ENCODE assay signal across 9 mouse cellular contexts in the genomic region with DNA sequence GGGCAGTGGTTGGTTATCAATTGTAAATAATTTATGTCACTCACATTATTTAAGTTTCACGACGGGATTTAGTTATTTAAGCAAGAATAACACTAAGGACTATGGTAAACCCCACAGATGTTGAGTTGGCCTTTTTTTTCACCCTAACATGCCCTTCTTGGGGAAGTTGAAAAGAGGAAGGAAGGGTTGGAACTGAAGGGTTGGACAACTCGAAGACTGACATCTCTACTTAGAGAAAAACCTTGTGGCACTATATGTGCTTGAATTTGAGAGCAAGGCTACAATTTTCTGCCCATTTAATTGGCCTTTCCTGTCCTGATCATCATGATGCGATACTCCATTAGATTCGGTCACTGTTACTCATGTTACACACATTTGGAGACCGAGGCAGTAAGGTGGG. TPM values are rescaled to one million over a fixed set of nuclear protein-coding genes. Genes with fewer than 3 reads are reported as not detected.
A peak's percentile ranks its signal among the peaks of the same experiment; 100 is the strongest.
DNase-seq lines count a peak whose midpoint lies in the region; ATAC-seq and TF ChIP-seq lines count a peak whose summit lies in the region.
"Had no signal": no experiment of that assay in that cellular context is flagged by ENCODE, and none has a peak within 500 bp of the region (broad histone marks: within the 10 kb centered on the region; RNA-seq: fewer than 3 reads in every experiment).

No protein-coding gene starts in this region.

- peak overlapping the region; percentile 66; the same call in 1 of the 2 replicates for H3K4me3 ChIP-seq in lung, embryonic 15.5 days
- H3K4me3 ChIP-seq in forebrain, embryonic 15.5 days, result peak overlapping the region; percentile 65
- no peak overlapping the region for H3K4me3 ChIP-seq in liver, embryonic 11.5 days (ENCODE audit: low read depth, low read length)
- H3K4me3 ChIP-seq in olfactory bulb, adult 2 months (ENCODE audit: insufficient read depth, low read depth, low read length), result no peak overlapping the region

- DNase-seq in lung, postnatal 14 days, result no peak
- no peak for DNase-seq in liver, embryonic 11.5 days (ENCODE audit: low spot score)
- no peak for DNase-seq in thymus, postnatal 14 days
- DNase-seq in gastrocnemius, postnatal 4 days (ENCODE audit: low spot score in 2 of 2), result no peak
- no peak for DNase-seq in retina, postnatal 1 day

- no peaks in the 10 kb centered on the region for H3K27me3 ChIP-seq in lung, embryonic 15.5 days
- H3K27me3 ChIP-seq in forebrain, embryonic 15.5 days, result no peaks in the 10 kb centered on the region
- H3K27me3 ChIP-seq in liver, embryonic 11.5 days (replicated peaks; ENCODE audit: control insufficient read depth, insufficient read depth, low read length), result peaks cover 3% of the 10 kb centered on the region; the same call in 1 of the 2 replicates
- H3K27me3 ChIP-seq: Patski had no signal

- no peak for TF ChIP-seq CTCF in olfactory bulb, adult 2 months (IDR thresholded peaks at IDR 0.05; ENCODE audit: insufficient read depth, low read depth, low read length)

- H3K36me3 ChIP-seq in lung, embryonic 15.5 days, result no peaks in the 10 kb centered on the region
- H3K36me3 ChIP-seq in forebrain, embryonic 15.5 days, result no peaks in the 10 kb centered on the region
- H3K36me3 ChIP-seq in liver, embryonic 11.5 days (ENCODE audit: control insufficient read depth, insufficient read depth, low read length), result no peaks in the 10 kb centered on the region

- H3K4me1 ChIP-seq in lung, embryonic 15.5 days, result peaks cover 9% of the 10 kb centered on the region
- peaks cover 18% of the 10 kb centered on the region for H3K4me1 ChIP-seq in forebrain, embryonic 15.5 days
- no peaks in the 10 kb centered on the region for H3K4me1 ChIP-seq in liver, embryonic 11.5 days (replicated peaks; ENCODE audit: control insufficient read depth, insufficient read depth, low read length)
- peaks cover 11% of the 10 kb centered on the region for H3K4me1 ChIP-seq in olfactory bulb, adult 2 months (ENCODE audit: control insufficient read depth, insufficient read depth, low read length)

- no peak for ATAC-seq in lung, embryonic 15.5 days (ENCODE audit: borderline replicate concordance, extremely low read depth, low FRiP score, low TSS enrichment)
- no peak for ATAC-seq in forebrain, embryonic 15.5 days (replicated peaks)
- no peak for ATAC-seq in liver, embryonic 11.5 days (replicated peaks; ENCODE audit: low FRiP score)

- H3K9ac ChIP-seq in lung, embryonic 15.5 days, result no peak overlapping the region
- H3K9ac ChIP-seq in forebrain, embryonic 15.5 days (replicated peaks), result peak overlapping the region; percentile 73; the same call in 1 of the 2 replicates
- no peak overlapping the region for H3K9ac ChIP-seq in liver, embryonic 11.5 days (ENCODE audit: low read depth, low read length)

- H3K27ac ChIP-seq in lung, embryonic 15.5 days, result 0 out of 2 replicates have a peak overlapping the region, but pooled peaks have one; percentile 63
- H3K27ac ChIP-seq in forebrain, embryonic 15.5 days (replicated peaks), result no peak overlapping the region; the same call in 1 of the 2 replicates
- no peak overlapping the region for H3K27ac ChIP-seq in liver, embryonic 11.5 days (ENCODE audit: low read depth, low read length)
- H3K27ac ChIP-seq in olfactory bulb, adult 2 months (ENCODE audit: insufficient read depth, low read depth, low read length), result peak overlapping the region; percentile 80

- peak overlapping the region; percentile 80 for H3K4me2 ChIP-seq in lung, embryonic 15.5 days
- H3K4me2 ChIP-seq in forebrain, embryonic 15.5 days (replicated peaks), result peak overlapping the region; percentile 72
- H3K4me2 ChIP-seq in liver, embryonic 11.5 days, result peak overlapping the region; percentile 76; the same call in 1 of the 2 replicates

- no peaks in the 10 kb centered on the region for H3K9me3 ChIP-seq in lung, embryonic 15.5 days
- no peaks in the 10 kb centered on the region for H3K9me3 ChIP-seq in forebrain, embryonic 15.5 days
- H3K9me3 ChIP-seq in liver, embryonic 11.5 days (ENCODE audit: control insufficient read depth, low read length), result no peaks in the 10 kb centered on the region

- TF ChIP-seq POLR2A in olfactory bulb, adult 2 months (IDR thresholded peaks at IDR 0.05; ENCODE audit: insufficient read depth, low read depth, low read length), result no peak

- 66% methylated on average over 6 of the region's 6 CpGs for WGBS in lung, embryonic 15.5 days
- 87% methylated on average over 6 of the region's 6 CpGs for WGBS in forebrain, embryonic 15.5 days
- WGBS in liver, embryonic 11.5 days, result 62% methylated on average over 6 of the region's 6 CpGs
- WGBS in olfactory bulb, adult 2 months, result 76% methylated on average over 6 of the region's 6 CpGs

RNA-seq across cellular contexts. Expression of a gene that starts 0.7 kb away (rescaled TPM):
- polyA plus RNA-seq in lung, embryonic 15.5 days (2015; fragmentation: Nextera tagmentation; extraction: Ambion mirVana), result 5.9 and 7.3 TPM in 2 replicates
- polyA plus RNA-seq in forebrain, embryonic 15.5 days (2015; fragmentation: Nextera tagmentation; extraction: Ambion mirVana), result 6.7 and 7.5 TPM in 2 replicates
- polyA plus RNA-seq in liver, embryonic 11.5 days (2014; fragmentation: Nextera tagmentation; extraction: Ambion mirVana), result 7.5 and 7.9 TPM in 2 replicates
- polyA plus RNA-seq in olfactory bulb, adult 2 months (2012; ENCODE audit: insufficient read depth, insufficient read length, low replicate concordance, missing spikeins), result not detected in 2 replicates
- total RNA-seq in gastrocnemius, postnatal 4 days (2021), result 1 to 10 TPM; 3.1 to 4.9 TPM

Comparison
In these comparisons a context has a peak if more than half of its experiments do, and no peak if none do; other contexts are left out.
1. H3K27ac ChIP-seq: peak in lung, embryonic 15.5 days (single experiment) and olfactory bulb, adult 2 months (single experiment); none in forebrain, embryonic 15.5 days (single experiment) and liver, embryonic 11.5 days (single experiment).
2. H3K4me3 ChIP-seq: peak in lung, embryonic 15.5 days (single experiment) and forebrain, embryonic 15.5 days (single experiment); none in liver, embryonic 11.5 days (single experiment) and olfactory bulb, adult 2 months (single experiment).
3. Peak in every context shown above with its lines, with median percentiles within 50 percentile points of each other: H3K4me2 ChIP-seq.